Mouse (Mus musculus) liver, embryonic 11.5 days (tissue): ENCODE measurements around the gene Map4k5. TPM values are rescaled to one million over a fixed set of nuclear protein-coding genes. Genes with fewer than 3 reads are reported as not detected.

Experiments used
- microRNA counts: library from miRNA; unstranded; fragments of <30 nt; microRNA quantifications from one replicate; lab custom pipeline; 2015
- microRNA-seq: library from miRNA; unstranded; fragments of <30 nt; microRNA quantifications from one replicate; pipeline ENCODE4, GENCODE M21; 2017; ENCODE audit warnings: borderline number of aligned reads
- polyA plus RNA-seq: library from polyadenylated mRNA; unstranded; fragments of >200 nt; fragmentation: Nextera tagmentation; extraction: Ambion mirVana; gene quantifications from 2 replicates; pipeline ENCODE4 v1.2.1, GENCODE M21; 2014

The Map4k5 gene
- polyA plus RNA-seq, 1 experiment from 2014 or later, result 21.5 TPM

MicroRNA genes within 50 kb of the gene (microRNA counts, 519-probe panel; counts per million panel counts)
- microRNA mmu-miR-681 (lab: Ali Mortazavi, UCI), result not detected

Small RNA genes lying within 50 kb of the gene (microRNA-seq; reads per million reads assigned to microRNA genes)
- gene Mir681, result not detected

Other genes with a start within 250 kb of the Map4k5 start
- gene Sos2, start 211.3 kb downstream of the Map4k5 start, polyA plus RNA-seq, result 7.6 and 9.2 TPM in 2 replicates
- gene L2hgdh, start 168.3 kb downstream of the Map4k5 start, polyA plus RNA-seq, result 25.0 and 26.8 TPM in 2 replicates
- gene Atp5s, start 168.2 kb downstream of the Map4k5 start, polyA plus RNA-seq, result 30.0 and 34.3 TPM in 2 replicates
- 0.21 and 0.52 TPM in 2 replicates for gene Cdkl1, start 101.9 kb downstream of the Map4k5 start, polyA plus RNA-seq
- gene Atl1, start 586 bp downstream of the Map4k5 start, polyA plus RNA-seq, result 1.0 and 1.5 TPM in 2 replicates
- gene Sav1, start 93.8 kb upstream of the Map4k5 start, polyA plus RNA-seq, result 8.4 and 9.1 TPM in 2 replicates
- gene Nin, start 220.5 kb upstream of the Map4k5 start, polyA plus RNA-seq, result 7.7 and 9.4 TPM in 2 replicates